Mouse (Mus musculus) large intestine, adult 2 months (tissue): ENCODE data around the gene Dnaaf3. TPM values are rescaled to one million over a fixed set of nuclear protein-coding genes. Genes with fewer than 3 reads are reported as not detected.
"Not testable (repeated sequence)": the region's sequence is repeated elsewhere in the genome, so short reads cannot be mapped to it uniquely, and the experiment has no call there.

Experiments
- DNase-seq: peaks from one replicate; pipeline ENCODE4 v3.0.0-alpha.2; 2012; ENCODE audit warnings: low read depth, low spot score
- WGBS: fragments of 180-500 bp; shearing (Covaris S2); methylation state at CpG from one replicate; pipeline ENCODE4 v1.1.7; 2018; 5-methylcytosine and 5-hydroxymethylcytosine counted together
- polyA plus RNA-seq: library from polyadenylated mRNA; depleted of rRNA; stranded (reverse); fragments of >200 nt; gene quantifications from 2 replicates; pipeline ENCODE4 v1.2.3, GENCODE M21; 2012; rRNA removed

Dnaaf3 gene
- polyA plus RNA-seq, result 2.4 and 3.5 TPM in 2 replicates

- peak; percentile 50 for DNase-seq
- WGBS, result 3% methylated on average over 28 of the region's 28 CpGs
Measured at GRCm38 (mm10) chr7:4532005-4532729, at the start of gene Dnaaf3. Dnaaf3 (minus strand) TSS chr7:4532453.

- DNase-seq, result not testable (repeated sequence)
- 79% methylated on average over 3 of the region's 3 CpGs for WGBS
Measured at GRCm38 (mm10) chr7:4581481-4581880, 49.2 kb upstream of the Dnaaf3 start.

- DNase-seq, result not testable (repeated sequence)
- 53% methylated on average over 2 of the region's 2 CpGs for WGBS
Measured at GRCm38 (mm10) chr7:4572361-4572760, 40.1 kb upstream of the Dnaaf3 start.

GRCm38 (mm10) chr7:4562660-4563059 lies 30.4 kb upstream of the Dnaaf3 start:
- no peak for DNase-seq
- 86% methylated on average over 3 of the region's 3 CpGs for WGBS

- no peak for DNase-seq
- WGBS, result 67% methylated on average over 6 of the region's 6 CpGs
Measured at GRCm38 (mm10) chr7:4557167-4557560, 24.9 kb upstream of the Dnaaf3 start.

GRCm38 (mm10) chr7:4556256-4557166 lies 24.3 kb upstream of the Dnaaf3 start:
- 18% methylated on average over 15 of the region's 15 CpGs for WGBS
- peak; percentile 75 for DNase-seq

- no peak for DNase-seq
- WGBS, result 6% methylated on average over 33 of the region's 33 CpGs
Measured at GRCm38 (mm10) chr7:4547221-4547641, 15.0 kb upstream of the Dnaaf3 start, which contains the start of gene Syt5. Syt5 (minus strand) TSS chr7:4547541.

- no peak for DNase-seq
Measured at GRCm38 (mm10) chr7:4546591-4547131, 14.4 kb upstream of the Dnaaf3 start.

GRCm38 (mm10) chr7:4546050-4546449 lies 13.8 kb upstream of the Dnaaf3 start:
- no peak for DNase-seq
- 73% methylated on average over 15 of the region's 15 CpGs for WGBS

More at GRCm38 (mm10) chr7:4546591-4547131, 14.4 kb upstream of the Dnaaf3 start:
- WGBS, result 3% methylated on average over 26 of the region's 26 CpGs

GRCm38 (mm10) chr7:4542013-4542412 lies 9.8 kb upstream of the Dnaaf3 start:
- DNase-seq, result no peak
- 45% methylated on average over 17 of the region's 17 CpGs for WGBS

GRCm38 (mm10) chr7:4541344-4541743 lies 9.1 kb upstream of the Dnaaf3 start:
- no peak for DNase-seq
- 56% methylated on average over 5 of the region's 5 CpGs for WGBS

GRCm38 (mm10) chr7:4539019-4539418 lies 6.8 kb upstream of the Dnaaf3 start:
- 79% methylated on average over 2 of the region's 2 CpGs for WGBS
- no peak for DNase-seq

- 45% methylated on average over 4 of the region's 4 CpGs for WGBS
- no peak for DNase-seq
Measured at GRCm38 (mm10) chr7:4537181-4537580, 4.9 kb upstream of the Dnaaf3 start.

- no peak for DNase-seq
- 89% methylated on average over 4 of the region's 4 CpGs for WGBS
Measured at GRCm38 (mm10) chr7:4536369-4536768, 4.1 kb upstream of the Dnaaf3 start.

GRCm38 (mm10) chr7:4530166-4530565 lies 2.1 kb downstream of the Dnaaf3 start:
- WGBS, result 42% methylated on average over 8 of the region's 8 CpGs

GRCm38 (mm10) chr7:4527302-4527689 lies 5.0 kb downstream of the Dnaaf3 start:
- 76% methylated on average over 18 of the region's 18 CpGs for WGBS
- DNase-seq, result no peak

More at GRCm38 (mm10) chr7:4530166-4530565, 2.1 kb downstream of the Dnaaf3 start:
- DNase-seq, result not testable (repeated sequence)

- DNase-seq, result peak; percentile 54
- 29% methylated on average over 40 of the region's 40 CpGs for WGBS
Measured at GRCm38 (mm10) chr7:4526341-4527301, 5.6 kb downstream of the Dnaaf3 start.

- DNase-seq, result not testable (repeated sequence)
- WGBS, result 64% methylated on average over 15 of the region's 15 CpGs
Measured at GRCm38 (mm10) chr7:4524212-4524922, 7.9 kb downstream of the Dnaaf3 start, which contains the start of gene Tnni3. Tnni3 (minus strand) TSS chr7:4524229.
